Comparison of ENCODE assay signal across 27 mouse cellular contexts in the genomic region with DNA sequence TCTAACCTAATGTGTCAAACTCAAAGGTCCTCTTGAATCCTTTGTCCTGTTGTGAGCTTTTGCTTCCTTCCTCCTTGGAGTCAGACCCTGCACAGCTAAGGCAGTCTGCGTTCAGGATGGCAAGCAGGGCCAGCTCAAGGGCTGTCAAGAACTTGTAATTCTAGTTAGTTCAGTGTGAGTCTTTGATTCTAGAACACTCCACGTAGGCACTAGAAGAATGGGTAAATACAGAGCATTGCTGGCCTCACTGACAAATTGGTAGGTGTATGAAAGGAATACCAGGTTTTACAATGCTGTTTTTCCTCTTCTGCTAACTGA. TPM values are rescaled to one million over a fixed set of nuclear protein-coding genes. Genes with fewer than 3 reads are reported as not detected.
DNase-seq lines count a peak whose midpoint lies in the region; TF ChIP-seq lines count a peak whose summit lies in the region.
"Had no signal": no experiment of that assay in that cellular context is flagged by ENCODE, and none has a peak within 500 bp of the region (broad histone marks: within the 10 kb centered on the region; RNA-seq: fewer than 3 reads in every experiment).

No protein-coding gene starts in this region.

- peak overlapping the region; percentile 70 for H3K27ac ChIP-seq in gastrocnemius, adult 2 months
- H3K27ac ChIP-seq: forebrain, embryonic 10.5 days; heart, embryonic 10.5 days; hindbrain, postnatal 0 days; kidney, postnatal 0 days; limb, embryonic 15.5 days; macrophage; midbrain, embryonic 15.5 days; neural tube, embryonic 12.5 days had no signal

- intact Hi-C loops in gastrocnemius, adult 2 months (cut with DNase I): no loop called here

- TF ChIP-seq CTCF in gastrocnemius, adult 2 months (IDR thresholded peaks at IDR 0.05): no peak

- H3K4me3 ChIP-seq in gastrocnemius, adult 2 months: no peak overlapping the region
- H3K4me3 ChIP-seq: forebrain, embryonic 10.5 days; heart, embryonic 10.5 days; limb, embryonic 15.5 days; midbrain, embryonic 15.5 days; neural tube, embryonic 12.5 days had no signal

- DNase-seq in gastrocnemius, adult 2 months: no peak
- DNase-seq in gastrocnemius, adult 18-20 months (ENCODE audit: low spot score): no peak
- DNase-seq in urinary bladder, postnatal 14 days (ENCODE audit: low spot score): peak; percentile 15
- no peak for DNase-seq in urinary bladder, postnatal 10 days (ENCODE audit: low spot score)
- DNase-seq in lung, postnatal 36 days: peak; percentile 79
- DNase-seq in adrenal gland, postnatal 4 days (ENCODE audit: low spot score in 2 of 2): no peak
- no peak for DNase-seq in layer of hippocampus, postnatal 36 days
- DNase-seq in T-cell, adult 2 months (ENCODE audit: low spot score): no peak
- DNase-seq: cerebellum, adult 8-10 months; cerebellum, postnatal 36 days; embryo, embryonic 11 days; kidney, adult 11 months; layer of hippocampus, adult 9-11 months; left cerebral cortex, postnatal 4 days; retina, postnatal 1 day; right cerebral cortex, postnatal 25 days; spleen, adult 18-20 months; thymus, adult 18-20 months; thymus, postnatal 4 days had no signal

RNA-seq across cellular contexts. Expression of gene Osbp, which starts 8.4 kb away (rescaled TPM):
- total RNA-seq in gastrocnemius, adult 2 months (2021): 10 to 100 TPM; 54.3 to 62.9 TPM
- 10 to 100 TPM; 53.4 to 56.3 TPM for total RNA-seq in gastrocnemius, adult 18-20 months (2021)
- total RNA-seq in adrenal gland, postnatal 4 days (2021): 10 to 100 TPM; 71.0 to 74.0 TPM
- 10 to 100 TPM; 51.1 to 52.3 TPM for total RNA-seq in layer of hippocampus, postnatal 36 days (2021)

Comparison
In these comparisons a context has a peak if more than half of its experiments do, and no peak if none do; other contexts are left out.
1. DNase-seq: peak in urinary bladder, postnatal 14 days (single experiment) and lung, postnatal 36 days (single experiment); none in gastrocnemius, adult 2 months (single experiment), gastrocnemius, adult 18-20 months (single experiment), urinary bladder, postnatal 10 days (single experiment), adrenal gland, postnatal 4 days (0 of 2), layer of hippocampus, postnatal 36 days (0 of 2) and T-cell, adult 2 months (single experiment).